Mouse (Mus musculus): ENCODE results near the gene Srp9.

GRCm38 (mm10) chr1:182083459-182083858, 41.1 kb upstream of the Srp9 start:
- TF ChIP-seq EP300 (IDR thresholded peaks at IDR 0.05; ENCODE audit: low read depth) (no peak), CTCF (IDR thresholded peaks at IDR 0.05; ENCODE audit: low read depth) (no peak)

Data from liver, postnatal 0 days (tissue).